Mouse (Mus musculus) layer of hippocampus, postnatal 25 days (tissue): Measurements from ENCODE around the gene Atxn2. TPM values are rescaled to one million over a fixed set of nuclear protein-coding genes. Genes with fewer than 3 reads are reported as not detected.

Experiments used
- DNase-seq, 2 experiments: peaks; one replicate each; pipeline ENCODE4 v3.0.0; 2022; ENCODE audit warnings: mixed read lengths in 2 of 2, low spot score in 1 of 2; ENCODE audit errors: extremely low spot score in 1 of 2
- microRNA-seq, 2 experiments: library from miRNA; unstranded; fragments of <30 nt; microRNA quantifications; one replicate each; pipeline ENCODE4 v1.2.0; 2021
- total RNA-seq, 2 experiments: library from RNA; stranded (reverse); gene quantifications; 2 replicates each; pipeline ENCODE4 v1.2.3; 2021

Atxn2 gene
- total RNA-seq, 2 experiments from 2014 or later: 197 to 244 TPM

DNA sequence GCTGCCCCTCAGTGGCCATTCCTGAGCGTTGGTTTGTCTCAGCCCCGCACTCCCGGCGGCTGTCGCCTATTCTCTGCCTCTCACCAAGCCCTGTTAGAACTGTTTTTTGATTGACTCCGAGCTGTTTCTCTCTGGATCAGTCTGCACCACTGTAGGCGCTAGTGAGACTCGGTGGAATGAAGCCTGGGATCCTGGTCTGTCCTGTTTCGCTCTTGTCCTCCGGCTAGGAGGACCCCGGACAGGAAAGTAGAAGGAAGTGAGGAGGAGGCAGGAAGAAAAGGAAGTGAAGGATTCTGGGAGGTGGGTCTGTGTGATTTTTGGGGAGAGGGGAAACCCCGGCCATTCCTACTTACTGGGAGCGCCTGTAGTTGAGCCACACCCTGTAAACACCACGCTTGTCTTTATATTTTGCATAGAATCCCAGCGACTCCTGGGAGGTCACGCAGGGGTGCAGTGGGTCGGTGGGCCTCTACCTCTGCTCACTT is 136.9 kb downstream of the Atxn2 start:
- no peak for DNase-seq

DNA sequence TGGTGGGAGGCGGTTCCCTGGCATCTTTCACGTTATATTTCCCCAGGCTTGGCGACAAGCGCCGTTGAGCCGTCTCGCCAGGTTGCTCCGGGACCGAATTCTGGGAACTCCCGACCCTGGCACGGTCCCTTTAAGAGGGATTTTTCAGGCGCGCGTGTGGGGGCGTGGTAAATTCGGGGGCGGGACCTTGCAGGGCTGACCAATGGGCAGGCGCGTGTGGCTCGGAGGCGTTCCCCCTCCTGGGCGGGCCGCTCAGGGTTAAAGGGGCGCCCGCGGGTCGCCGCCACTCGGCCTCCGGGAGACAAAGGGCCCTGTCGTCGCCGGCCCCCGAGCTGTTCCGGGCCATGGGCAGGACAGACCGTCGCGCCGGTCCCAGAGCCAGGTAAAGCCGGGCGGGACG is 137.6 kb downstream of the Atxn2 start, which contains the start of gene Pheta1:
Gene Pheta1, plus strand, starts transcription at position 242 of the 400 bp plus-strand sequence.
- peak; percentile 82 to 88 for DNase-seq

DNA sequence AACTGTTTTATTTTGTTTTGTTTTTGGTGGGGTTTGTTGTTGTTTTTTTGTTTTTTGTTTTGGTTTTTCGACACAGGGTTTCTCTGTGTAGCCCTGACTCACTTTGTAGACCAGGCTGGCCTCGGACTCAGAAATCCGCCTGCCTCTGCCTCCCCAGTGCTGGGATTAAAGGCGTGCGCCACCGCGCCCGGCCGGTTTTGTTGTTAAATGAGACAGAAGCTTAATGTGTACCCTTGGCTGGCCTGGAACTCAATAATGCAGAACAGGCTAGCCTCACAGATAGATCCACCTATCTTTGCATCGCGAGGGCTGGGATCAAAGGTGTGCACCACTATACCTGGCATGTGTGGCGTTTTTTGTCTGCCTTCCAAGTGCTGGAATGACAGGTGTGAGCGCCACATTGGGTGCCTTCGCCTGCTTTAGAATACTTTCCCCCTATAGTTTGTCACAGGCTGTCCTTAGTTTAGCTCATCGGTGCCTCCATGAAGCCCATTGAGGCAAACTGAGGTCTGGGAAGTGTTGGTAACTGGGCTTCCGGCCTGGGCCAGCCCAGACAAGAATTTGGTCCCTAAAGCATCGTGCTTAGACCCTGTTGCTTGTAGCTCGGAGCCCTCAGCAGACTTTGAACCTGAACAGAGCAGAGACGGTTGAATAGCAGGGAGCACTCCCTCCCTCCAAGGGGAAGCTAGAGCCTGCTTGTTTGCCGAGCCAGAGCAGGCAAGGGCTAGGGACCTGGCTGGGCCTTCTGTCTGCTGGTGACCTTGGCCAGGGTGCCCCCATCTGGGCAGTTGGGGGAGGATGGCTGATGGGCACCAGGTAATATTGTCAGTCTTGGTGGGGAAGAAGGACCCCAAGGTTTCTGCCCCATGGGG is 138.6 kb downstream of the Atxn2 start:
- DNase-seq: no peak

DNA sequence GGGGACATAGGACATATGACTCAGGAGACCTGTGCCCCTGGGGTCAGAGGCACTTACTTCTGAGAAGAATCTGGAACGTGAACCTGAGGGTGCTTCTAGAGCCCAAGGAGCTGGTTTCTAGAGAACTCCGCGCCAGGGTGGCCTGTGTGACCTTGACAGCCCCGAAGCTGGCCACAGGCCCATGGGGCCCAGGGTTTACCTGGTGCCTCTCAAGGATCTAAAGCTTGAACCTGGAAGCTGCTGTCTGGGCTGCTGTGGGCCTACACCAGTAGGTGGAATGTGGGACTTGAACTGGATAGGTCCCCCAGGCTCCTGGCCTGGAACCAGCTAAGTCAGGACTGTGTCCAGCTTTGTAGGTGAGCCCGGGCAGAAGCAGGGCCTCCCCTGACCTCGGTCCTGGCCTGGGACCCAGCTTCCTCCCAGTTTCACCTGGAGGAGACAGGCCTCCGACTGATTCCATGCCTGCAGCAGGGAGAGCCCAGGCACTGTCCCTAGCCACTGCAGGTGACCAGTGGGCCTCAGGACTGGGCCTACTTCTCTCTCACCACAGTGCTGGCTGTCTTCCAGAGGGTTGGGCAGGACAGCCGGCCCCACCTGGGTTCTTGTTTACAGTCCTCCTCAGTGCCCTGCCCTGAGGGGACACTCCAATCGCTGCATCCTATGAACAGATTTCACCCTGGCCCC is 142.4 kb downstream of the Atxn2 start:
- no peak for DNase-seq

DNA sequence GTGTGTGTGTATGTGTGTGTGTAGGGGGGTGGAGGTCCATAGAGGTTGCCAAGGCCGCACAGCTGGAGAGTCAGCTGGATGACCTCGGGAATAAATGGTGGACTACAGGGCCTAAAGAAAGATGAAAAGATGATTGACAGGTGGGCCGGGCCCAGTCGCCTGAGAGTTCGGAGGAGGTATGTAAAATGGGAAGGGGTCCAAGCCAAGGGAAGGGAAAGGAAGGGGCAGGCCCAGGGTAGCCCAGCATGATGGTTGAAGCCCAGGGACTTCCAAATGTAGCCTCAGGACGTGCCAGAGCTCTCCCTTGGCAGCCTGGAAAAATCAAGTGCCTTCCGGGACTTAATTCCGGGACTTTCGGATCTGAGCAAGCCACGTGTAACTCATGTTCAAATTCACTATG is 143.6 kb downstream of the Atxn2 start:
- no peak for DNase-seq

DNA sequence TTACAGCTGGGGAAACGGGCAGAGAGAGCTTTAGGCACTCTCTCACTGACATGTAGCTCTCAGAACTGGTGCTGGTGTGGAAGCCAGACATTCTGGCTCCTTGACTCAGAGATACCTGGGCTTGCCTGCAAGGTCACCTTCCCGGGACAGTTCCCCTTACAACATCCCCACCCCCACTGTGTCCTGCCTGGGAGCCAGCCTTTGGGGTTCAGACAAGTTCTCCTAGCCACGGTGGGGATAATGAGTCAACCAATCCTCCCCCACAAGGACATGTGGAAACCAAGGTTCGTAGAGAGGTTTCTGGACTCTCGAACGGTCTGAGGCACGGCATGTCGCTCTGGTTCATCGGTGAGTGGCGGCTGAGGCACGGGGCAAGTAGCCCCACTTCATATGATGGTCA is 145.6 kb downstream of the Atxn2 start:
- no peak for DNase-seq

DNA sequence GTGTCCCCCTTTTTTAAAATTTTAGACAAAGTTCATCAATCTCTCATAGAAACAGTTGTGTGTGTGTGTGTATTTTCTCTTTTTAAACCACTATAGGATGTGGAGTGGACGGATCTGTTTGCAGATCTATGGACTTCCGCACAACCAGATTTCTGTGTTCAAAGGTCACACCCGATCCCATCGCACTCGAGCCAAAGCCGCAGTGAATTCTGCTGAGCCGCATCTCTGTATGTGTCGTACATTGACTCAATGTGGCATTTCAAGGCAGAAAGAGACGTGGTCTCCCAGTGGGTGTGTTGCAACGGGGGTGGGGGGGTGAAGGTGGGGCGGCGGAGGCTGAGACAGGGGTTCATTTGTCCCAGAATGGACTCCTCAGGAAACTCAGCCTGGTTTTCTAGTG is 147.3 kb downstream of the Atxn2 start:
- no peak for DNase-seq

DNA sequence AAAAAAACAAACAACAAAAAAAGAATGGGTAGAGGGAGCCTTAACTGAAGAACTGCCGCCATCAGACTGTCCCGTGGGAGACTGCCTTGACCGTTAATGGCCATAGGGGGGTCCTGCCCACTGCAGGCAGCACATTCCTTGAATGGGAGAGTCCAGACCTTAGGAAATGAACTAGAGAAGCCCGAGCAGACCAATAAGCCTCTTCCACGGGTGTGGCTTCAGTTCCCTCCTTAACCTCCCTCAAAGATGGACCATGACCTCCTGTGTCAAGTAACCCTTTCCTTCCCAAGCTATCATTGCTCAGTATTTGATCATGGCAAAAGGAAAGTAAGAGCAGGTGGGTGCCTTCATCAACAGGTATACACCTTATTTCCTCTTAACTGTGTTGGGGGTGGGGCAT is 150.8 kb downstream of the Atxn2 start:
- DNase-seq: no peak

DNA sequence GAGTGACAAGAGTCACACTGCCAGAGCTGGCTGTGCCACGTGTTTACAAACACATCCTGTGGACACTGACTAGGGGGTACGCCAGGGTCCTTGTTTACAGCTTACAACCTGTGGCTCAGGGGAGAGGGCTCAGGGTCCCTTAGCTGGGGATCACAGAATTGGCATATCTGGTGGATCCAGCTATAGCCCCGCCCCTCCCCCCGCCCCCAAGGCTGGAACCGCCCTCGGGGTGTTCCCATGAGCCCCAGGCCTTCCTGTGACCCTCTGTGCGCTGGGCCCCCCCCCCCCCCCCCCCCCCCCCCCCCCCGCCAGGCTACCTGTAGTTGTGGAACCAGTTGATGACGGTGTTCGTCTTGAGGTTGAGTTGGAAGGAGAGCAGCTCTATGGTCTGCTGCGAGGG is 153.2 kb downstream of the Atxn2 start:
- DNase-seq: no peak

Small RNA genes within 50 kb of the gene (microRNA-seq; reads per million reads assigned to microRNA genes)
- 4.2 to 6.6 reads per million in 2 experiments for gene Mir7031

Other genes with a start within 250 kb of the Atxn2 start
- under 1 TPM in 1 of 2 experiments, not detected in 1; 0.12 TPM for gene Adam1b, start 207.9 kb upstream of the Atxn2 start, total RNA-seq
- 10 to 100 TPM; 12.2 to 16.9 TPM for gene Adam1a, start 165.9 kb upstream of the Atxn2 start, total RNA-seq
- not detected for gene Gm42878, start 165.9 kb upstream of the Atxn2 start, total RNA-seq
- 10 to 100 TPM; 65.4 to 76.7 TPM for gene Mapkapk5, start 165.4 kb upstream of the Atxn2 start, total RNA-seq
- 100 to 1,000 TPM; 110 to 124 TPM for gene Aldh2, start 117.5 kb upstream of the Atxn2 start, total RNA-seq
- gene Acad12, start 92.4 kb upstream of the Atxn2 start, total RNA-seq: 1 to 10 TPM; 6.0 to 7.6 TPM
- 1 to 10 TPM; 3.1 to 3.9 TPM for gene Acad10, start 50.8 kb upstream of the Atxn2 start, total RNA-seq
- 10 to 100 TPM; 63.2 to 63.6 TPM for gene Brap, start 50.8 kb upstream of the Atxn2 start, total RNA-seq
- gene Sh2b3, start 126.3 kb downstream of the Atxn2 start, total RNA-seq: 10 to 100 TPM; 22.0 TPM
- gene Pheta1, start 137.6 kb downstream of the Atxn2 start, total RNA-seq: 10 to 100 TPM in 1 of 2 experiments, 1 to 10 TPM in 1; 7.8 to 10.2 TPM